Mouse (Mus musculus) CD4-positive helper T cell, adult 2 months (primary cell): ENCODE results near the gene Tmem168.

Experiments used
- DNase-seq: peaks from one replicate; pipeline ENCODE4 v3.0.0-alpha.2; 2012; ENCODE audit warnings: low read depth, missing footprints, low spot score

The Tmem168 gene

DNA sequence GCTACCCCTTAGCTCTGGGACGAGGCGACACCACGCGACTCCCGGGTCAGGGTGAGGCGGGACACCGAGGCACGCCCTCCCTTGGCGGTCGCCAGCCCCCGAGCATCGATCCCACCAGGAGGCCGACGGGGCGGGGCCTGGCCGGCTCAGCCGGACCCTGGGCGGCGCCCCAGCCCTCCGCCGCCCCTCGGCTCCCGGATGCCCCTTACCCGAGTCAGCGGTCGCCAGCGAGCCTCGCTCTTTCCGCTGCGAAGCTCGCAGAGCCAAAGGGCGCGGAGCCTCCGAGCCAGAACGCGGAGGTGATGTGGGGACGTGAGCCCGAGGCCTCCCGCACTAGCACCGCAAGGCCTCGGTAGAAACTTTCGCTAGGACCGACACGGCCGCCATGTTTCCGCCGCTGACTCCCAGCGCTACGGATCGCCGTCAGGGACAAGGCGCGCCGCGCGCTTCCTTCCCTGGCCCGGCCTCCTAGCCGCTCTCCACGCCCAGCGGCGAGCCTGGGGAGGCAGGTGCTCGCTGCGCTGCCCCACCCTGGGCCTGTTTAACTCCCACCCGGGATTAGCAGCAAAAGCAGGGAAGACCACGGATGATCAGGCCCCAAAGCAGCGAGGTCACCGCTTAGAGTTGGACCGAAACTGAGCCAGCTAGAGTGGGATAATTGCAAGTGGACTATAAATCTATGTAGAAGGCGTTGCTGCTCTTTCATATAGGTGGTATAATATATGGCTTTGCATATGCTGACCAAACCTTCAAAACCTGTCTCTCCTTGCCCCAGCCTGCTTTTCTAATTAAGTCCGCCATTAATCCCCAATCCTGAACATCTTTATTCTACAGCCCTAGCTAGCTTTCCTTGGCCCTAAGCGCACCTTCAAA is at the start of gene Tmem168:
Tmem168 (minus strand) TSS at position 480 of the 873 bp plus-strand sequence.
- DNase-seq: peak; percentile 92

DNA sequence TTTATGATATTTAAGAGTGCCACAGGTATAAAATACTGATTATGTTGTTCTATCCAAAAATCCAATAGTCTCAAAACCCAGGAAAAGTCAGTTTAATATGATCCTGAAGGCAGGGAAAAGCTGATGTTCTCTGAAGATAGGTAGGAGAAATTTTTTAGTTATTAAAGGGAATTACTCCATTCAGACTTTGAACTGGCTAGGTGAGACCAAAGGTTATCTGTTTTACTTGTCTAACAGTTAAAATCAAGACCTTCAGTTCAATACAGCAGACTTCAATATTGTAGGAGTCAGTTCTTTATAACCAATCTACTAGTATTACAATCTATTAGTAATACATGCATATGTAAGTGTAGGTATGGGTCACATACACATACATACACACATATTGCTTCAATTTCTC is 46.2 kb upstream of the Tmem168 start:
- DNase-seq: no peak

DNA sequence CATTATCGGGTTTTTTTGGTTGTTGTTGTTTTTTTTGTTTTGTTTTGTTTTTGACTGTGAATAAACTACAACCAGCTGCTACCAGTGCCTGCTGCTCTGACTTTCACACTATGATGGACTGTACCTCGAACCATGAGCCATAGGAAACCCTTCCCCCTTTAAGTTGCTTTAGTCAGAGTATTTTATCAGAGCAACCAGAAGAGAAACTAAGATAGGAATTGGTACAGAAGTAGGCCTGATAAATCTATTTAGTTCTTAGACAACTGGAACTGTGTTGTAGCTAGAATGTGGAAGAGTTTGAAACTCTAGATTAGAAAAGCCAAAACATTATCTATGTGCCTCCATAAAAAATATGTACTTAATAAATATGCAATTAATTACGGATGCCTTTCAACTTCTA is 44.4 kb upstream of the Tmem168 start:
- no peak for DNase-seq

DNA sequence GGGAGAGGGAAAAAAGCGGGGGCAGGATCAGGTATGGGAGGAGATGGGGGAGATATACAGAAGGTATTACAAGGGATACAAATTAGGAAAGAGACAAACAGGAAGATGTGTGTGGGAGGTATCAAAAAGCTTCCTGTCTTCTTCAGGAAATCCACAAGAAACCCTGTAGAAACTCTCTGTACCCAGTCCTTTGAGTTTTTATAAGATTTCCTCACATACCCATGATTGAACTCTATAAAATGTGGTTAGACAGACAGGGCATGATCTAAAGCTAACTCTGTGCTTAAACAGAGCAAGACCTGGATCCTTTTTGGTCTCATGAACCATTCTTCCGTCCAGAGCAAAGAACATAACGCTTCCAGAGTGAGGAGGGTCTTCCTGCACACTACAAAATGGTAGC is 43.0 kb upstream of the Tmem168 start:
- peak; percentile 46 for DNase-seq

DNA sequence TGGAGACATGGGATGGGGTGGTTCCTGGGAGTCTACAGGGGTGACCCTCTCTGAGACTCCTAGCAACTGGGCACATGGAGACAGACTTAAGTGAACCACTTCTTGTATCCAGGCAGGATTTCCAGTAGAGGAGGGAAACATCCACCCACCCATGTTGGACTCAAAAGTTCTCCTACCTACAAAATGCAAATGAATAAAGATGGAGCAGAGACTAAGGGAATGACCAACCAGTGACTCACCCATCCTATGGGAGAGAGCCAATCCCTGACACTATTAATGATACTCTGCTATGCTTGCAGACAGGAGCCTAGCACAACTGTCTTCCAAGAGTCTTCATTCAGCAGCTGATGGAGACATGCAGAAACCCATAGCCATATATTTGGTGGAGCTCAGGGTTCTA is 40.4 kb upstream of the Tmem168 start:
- DNase-seq: no peak

DNA sequence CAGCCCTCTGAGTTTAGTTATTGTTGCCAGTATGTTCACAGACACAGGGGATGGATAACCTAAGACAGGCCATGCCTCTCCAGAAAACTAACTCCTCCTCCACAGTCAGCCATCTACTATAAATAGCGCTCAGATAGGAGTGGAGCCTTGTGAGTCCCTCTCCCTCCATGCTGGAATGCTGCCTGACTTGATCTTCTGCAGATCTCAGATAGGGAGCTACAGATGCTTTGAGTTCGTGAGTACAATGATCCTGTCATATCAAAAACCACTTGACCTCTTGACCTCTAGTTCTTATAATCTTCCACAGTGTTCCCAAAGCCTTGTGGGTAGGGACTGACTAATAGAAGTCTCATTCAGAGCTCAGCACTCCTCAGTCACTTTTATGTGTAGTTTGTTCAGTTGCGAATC is 28.7 kb upstream of the Tmem168 start:
- no peak for DNase-seq

DNA sequence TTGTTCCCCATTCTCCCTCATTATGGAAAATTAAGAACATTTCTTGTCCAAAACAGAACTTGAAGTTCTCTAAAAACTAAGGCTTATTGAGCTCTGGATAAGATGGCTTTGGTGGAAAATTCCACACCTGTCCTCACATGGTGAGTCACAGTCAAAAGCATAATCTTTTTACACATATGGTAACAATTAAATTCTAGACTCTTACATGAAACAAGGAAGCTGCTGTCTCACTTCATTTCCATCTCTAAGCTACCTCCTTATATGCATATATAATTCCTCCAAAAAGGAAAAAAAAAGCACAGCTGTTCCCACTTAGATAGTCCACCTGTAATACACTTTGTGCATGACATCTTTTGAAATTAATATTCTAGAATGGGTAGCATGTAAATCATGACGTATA is 24.7 kb upstream of the Tmem168 start:
- no peak for DNase-seq

DNA sequence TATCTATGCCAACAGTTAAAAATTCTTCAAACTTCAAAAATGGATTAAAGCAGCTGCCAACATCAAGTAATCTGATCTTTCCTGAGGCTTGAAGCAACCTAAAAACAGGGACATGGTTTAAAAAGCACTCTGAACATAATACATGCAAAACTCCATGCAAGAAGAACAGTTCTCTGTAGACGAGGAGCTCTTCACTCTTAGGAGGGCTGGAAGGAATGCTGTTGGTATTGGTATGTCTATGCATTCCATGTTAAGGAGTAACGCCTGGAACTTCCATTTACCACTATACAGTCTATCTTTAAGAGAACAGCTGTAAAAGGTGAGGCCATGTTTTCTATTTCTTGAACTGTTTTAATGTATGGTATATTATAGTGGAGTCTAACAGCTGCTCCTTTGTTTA is 22.7 kb upstream of the Tmem168 start:
- DNase-seq: no peak

DNA sequence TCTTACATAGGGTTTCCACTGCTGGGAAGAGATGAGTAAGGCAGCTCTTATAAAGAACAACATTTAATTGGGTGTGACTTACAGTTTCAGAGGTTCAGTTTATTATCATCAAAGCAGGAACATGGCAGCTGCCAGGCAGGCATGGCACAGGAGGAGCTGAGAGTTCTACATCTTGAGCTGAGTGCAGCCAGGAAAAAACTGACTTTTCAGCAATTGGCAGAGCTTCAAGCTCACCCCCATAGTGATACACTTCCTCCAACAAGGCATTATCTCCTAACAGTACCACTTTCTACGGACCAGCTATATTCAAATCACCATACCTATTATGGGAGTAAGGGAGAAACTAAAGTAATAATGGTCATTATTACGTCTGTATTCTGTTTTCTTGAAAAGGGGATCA is 11.7 kb upstream of the Tmem168 start:
- no peak for DNase-seq

DNA sequence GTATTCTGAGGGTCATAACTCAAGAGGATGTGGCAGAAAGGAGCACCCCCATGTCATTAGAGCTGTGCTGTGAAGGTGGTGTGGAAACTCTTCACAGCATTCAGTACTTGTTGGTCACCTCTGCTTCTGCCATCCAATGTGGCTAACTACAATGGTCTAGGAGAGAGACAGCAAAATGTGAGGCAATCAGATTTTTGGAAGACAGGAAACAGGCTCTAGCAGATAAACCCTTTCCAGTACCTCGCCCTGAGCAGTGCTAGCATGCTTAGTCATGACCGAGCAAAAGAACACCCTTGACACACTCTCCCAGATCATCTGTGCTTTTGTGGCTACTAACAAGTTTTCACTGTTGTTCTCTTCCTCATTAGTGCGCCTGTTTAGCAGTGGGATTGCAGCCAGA is 9.2 kb upstream of the Tmem168 start:
- DNase-seq: no peak

DNA sequence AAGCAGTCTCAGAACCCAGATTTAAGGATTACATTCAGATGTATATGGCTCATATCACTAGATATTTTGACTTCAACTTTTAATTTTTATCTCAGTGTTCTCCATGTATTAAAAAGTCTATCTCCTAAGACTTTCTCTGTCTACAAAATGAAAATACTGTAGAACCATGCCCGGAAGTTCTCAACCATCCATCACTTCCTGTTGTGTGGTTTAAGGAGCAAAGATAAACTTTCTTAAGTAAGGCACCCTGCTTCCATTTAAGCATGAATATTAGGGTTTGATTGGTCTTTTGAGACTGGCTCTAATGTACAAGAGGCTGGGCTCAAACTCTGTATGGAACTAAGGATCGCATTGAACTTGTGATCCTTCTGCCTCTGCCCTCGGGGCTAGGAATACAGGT is 6.7 kb upstream of the Tmem168 start:
- no peak for DNase-seq

DNA sequence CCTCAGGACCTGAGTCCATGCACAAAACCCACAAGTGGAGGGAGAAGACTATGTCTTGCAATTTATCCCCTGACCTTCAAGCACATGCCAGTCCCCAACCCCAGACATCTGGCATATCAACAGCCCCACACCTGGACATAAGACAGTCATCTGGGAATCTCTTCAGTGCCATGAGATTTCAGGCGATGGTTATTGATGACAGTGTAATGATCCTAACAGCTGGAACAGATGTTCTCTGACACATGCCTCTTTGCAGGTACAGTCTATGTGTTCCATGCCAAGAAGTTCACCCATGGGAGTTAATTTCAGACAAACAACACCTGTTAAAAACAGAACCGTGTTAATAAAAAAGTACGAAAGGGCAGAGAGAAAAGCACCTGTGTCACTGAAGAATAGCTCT is 5.8 kb upstream of the Tmem168 start:
- DNase-seq: no peak

DNA sequence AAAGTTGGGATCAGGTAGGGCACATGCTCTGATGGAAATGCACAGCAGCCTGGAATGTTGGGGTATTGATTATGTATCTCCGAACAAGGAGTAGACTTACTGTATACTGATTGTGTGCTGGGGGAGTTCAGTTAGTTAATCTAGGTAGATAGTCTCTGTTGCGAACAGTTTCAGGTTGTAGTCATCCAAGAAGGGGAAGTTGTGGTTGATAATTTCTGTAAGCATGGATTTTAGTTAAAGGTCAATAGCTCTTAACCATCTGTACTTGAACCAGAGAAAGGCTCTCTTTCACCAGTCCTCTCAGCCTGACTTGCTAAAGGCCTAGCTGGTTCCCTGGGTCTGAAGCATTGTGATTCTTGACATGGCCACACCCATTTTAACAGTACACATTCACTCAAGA is 3.0 kb upstream of the Tmem168 start:
- DNase-seq: no peak

DNA sequence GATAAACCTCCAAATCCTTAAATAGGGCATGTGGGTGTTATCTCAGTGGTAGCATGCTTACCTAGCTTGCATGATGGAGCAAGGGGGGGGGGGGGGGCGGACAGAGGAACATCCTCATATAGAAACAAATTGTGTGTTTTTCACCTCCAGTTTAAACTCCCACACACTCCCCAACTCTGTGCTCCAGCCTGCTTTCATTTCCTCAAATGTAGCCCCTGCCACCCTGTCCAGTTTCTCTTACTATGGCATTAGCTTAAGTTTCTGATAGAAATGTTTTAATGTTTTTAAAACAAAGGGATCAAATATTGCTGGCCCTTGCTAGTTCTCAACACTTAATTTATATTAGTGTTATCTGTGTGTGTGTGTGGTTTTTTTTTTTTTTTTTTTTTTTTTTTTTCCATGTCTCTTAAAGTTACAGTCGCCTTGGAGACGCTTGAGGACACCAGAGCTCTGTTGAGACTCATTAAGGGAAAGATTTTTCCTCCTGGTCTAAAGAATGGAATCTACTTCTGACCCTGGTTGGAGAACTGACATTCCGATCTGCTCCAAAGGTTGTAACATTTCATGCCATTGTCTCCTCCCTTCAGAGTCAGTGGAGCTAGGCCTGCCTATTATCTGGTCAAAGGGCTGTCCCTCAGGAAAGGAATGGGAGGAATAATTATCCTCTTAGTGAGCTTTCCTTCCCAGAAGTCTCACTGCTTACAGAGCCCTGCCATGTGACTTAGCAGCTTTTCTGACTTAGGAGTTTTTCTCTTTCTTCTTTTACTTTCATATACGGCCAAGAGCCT is 1.6 kb upstream of the Tmem168 start:
- DNase-seq: no peak

DNA sequence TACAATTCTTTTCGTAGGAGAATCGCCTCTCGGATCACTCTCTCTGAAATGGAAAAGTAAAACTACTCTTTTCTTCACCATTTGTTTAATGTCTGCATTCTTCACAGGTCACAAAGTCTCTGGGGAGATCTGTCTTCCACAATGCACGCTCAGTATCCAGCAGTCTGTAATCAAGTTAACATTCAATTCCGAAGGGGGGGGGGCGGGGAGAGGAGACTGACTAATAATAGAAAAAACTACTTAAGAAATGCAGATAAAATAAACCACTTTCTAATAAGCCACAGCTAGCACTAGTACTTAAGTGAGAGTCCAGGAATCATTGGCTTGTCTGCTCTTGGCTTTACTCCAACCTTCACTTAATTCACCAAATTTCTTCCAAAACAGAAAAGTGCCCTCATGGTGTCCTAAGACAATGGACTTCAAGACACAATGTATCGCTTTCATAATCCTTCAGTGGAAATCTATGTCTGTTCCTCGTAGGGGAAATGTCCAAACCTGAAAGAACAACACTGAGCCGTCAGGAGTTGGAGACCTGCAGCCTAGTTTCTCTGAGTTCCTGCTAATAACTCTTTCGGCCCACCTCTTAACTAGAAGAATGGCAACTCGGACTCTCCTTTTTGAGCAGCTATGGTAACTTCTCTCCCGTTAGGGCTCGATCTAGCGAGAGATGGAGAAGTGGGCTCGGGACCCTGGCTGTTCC is 829 bp downstream of the Tmem168 start:
- no peak for DNase-seq

DNA sequence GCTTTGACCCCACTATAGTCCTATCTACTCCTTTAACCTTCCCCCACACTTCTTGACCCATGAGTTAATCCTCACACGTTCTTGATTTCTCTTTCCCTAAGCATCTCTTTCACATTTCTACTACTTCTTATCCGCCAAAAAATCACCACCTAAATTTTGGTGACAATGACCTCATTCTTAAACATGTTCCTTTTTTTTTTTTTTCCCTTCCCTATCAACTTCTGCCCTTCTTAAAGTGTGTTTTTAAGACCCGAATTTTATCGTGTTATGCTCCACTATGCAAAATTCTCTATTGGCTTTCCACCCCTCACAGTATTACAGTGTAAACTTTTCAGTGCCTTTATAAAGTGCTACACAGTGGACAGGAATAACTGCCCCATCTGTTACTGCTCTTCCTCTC is 1.5 kb downstream of the Tmem168 start:
- no peak for DNase-seq

DNA sequence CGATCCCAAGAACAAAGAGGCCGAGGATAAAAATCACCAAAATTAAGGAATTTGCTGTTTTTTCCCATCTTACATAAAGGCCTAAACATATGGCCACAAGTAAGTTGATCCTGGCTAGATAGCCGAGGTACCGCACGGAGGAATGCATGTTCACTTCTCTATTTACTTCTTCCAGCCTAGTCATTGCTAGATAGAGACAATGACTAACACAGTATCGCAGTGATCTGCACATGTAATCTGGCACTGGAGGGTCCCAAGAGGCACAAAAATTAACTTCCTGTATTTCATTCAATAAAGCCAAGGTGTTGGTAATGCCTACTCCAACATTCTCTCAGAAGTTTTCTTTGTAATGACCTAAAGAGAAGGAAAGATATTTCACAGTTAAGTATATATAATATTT is 4.8 kb downstream of the Tmem168 start:
- no peak for DNase-seq

DNA sequence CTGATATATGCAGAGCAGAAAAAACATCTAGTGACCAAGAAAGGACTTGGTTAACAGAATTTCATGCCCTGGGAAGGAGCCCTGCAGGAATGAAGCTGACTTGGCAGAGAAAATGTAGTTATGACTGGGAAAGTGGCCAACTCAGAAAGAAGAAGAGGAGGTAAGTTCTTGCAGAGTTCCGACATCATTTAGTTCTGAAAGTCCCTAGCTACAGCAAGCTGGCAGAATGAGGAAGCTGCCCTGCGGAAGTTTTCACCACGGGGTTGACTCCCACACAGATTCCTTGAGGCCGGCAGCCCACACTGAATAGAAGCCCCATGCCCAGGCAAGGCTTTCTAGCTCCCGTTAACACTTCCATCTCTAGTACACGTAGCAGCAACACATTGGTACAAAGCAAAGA is 6.3 kb downstream of the Tmem168 start:
- DNase-seq: no peak

DNA sequence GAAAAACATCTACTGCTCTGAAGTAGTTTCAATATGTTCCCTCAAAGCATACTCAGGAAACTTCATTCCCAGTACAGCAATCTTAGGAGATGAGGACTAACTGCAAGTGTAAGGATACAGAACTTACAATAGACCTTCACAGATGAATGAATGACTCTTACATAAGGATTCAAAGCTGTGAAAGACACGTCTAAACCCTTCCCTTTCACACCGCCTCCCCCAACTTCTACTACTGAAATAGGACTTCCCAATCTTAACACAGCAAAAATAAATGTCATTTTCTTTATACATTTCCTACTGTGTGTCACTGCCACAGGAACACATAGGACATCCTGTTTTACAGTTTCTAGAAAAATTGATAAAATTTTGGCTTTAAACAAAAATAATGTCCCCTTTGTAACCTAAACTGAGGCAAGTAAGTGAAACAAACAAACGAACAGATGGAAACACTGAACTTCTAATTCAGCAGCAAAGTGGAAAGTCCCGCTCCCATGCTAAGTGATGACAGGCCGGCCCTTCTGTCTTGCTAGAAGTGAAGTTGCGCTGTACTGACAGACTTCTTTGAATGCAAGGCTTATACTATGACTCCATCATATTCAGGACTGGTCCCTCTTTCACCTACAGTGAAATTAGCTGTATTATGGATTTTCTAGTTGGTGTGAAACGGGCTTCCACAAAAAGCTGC is 9.5 kb downstream of the Tmem168 start:
- no peak for DNase-seq

DNA sequence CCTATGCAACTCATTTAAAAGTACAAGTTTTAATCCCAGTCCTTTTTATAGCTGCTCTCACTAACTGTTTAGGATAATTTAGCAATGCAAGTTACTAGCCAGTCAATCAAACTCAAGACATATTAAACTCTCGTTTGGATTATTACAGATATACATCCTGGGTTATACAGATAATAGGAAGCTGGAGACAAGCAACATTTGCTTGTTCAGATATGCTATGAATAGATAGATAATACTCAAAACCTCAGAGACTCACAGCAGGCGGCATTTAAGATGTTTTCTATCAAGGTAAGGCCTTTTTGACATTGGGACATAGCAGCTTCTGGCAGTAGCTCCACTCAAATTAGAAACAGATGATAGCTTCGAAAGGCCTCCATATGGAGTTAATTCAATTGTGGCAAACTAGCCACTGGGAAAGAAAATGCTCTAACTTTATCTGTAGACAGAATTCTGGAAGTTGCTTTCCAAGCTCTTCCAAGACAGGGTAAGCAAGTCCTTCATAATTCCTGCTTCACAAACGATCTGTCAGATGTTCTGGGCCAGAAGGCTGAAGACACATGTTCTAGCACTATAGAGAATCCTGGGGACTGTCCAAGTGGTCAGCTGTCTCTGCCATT is 15.1 kb downstream of the Tmem168 start:
- DNase-seq: no peak

DNA sequence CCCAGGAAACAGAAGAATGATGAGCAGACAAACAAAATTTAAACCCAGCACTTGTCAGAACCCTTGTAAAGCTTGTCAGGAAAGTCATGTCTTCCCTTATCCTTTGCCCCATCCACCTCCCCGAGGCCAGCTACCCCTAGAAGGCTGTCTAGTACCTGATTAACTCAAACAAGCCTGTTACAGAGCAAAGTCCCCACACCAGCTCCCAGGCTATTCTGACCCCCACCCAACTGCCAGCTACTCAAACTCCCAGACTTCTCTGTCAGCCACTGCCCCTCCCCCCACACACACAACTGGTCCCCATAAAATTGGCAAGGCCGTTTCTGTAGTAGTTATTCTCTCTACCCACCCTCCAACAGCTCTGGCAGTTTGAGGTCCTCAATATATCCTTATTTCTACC is 21.3 kb downstream of the Tmem168 start:
- DNase-seq: no peak
